19 mouse cellular contexts compared by ENCODE assay signal in genomic region chr4:139830053-139830452, GRCm38 (mm10). TPM values are rescaled to one million over a fixed set of nuclear protein-coding genes. Genes with fewer than 3 reads are reported as not detected.
A peak's percentile ranks its signal among the peaks of the same experiment; 100 is the strongest.
DNase-seq lines count a peak whose midpoint lies in the region; ATAC-seq lines count a peak whose summit lies in the region.
"Had no signal": no experiment of that assay in that cellular context is flagged by ENCODE, and none has a peak within 500 bp of the region (broad histone marks: within the 10 kb centered on the region; RNA-seq: fewer than 3 reads in every experiment).

No protein-coding gene starts in this region.

- no peaks in the 10 kb centered on the region for H3K9me3 ChIP-seq in neural tube, embryonic 15.5 days (replicated peaks)
- no peaks in the 10 kb centered on the region for H3K9me3 ChIP-seq in hindbrain, embryonic 12.5 days (replicated peaks)
- H3K9me3 ChIP-seq in midbrain, embryonic 13.5 days = no peaks in the 10 kb centered on the region
- H3K9me3 ChIP-seq: heart, embryonic 12.5 days had no signal

- no peak overlapping the region for H3K4me3 ChIP-seq in neural tube, embryonic 15.5 days (replicated peaks)
- H3K4me3 ChIP-seq in hindbrain, embryonic 12.5 days = peak overlapping the region; percentile 40
- H3K4me3 ChIP-seq in midbrain, embryonic 13.5 days (replicated peaks) = peak overlapping the region; percentile 56
- H3K4me3 ChIP-seq: heart, embryonic 12.5 days had no signal

- peaks cover 95% of the 10 kb centered on the region for H3K27me3 ChIP-seq in neural tube, embryonic 15.5 days (replicated peaks)
- H3K27me3 ChIP-seq in hindbrain, embryonic 12.5 days = peaks cover 99% of the 10 kb centered on the region
- peaks cover 100% of the 10 kb centered on the region for H3K27me3 ChIP-seq in midbrain, embryonic 13.5 days

- no peak overlapping the region for H3K4me2 ChIP-seq in neural tube, embryonic 15.5 days
- H3K4me2 ChIP-seq in hindbrain, embryonic 12.5 days (replicated peaks) = peak overlapping the region; percentile 54
- peak overlapping the region; percentile 60 for H3K4me2 ChIP-seq in midbrain, embryonic 13.5 days (replicated peaks)
- H3K4me2 ChIP-seq: heart, embryonic 12.5 days had no signal

- H3K4me1 ChIP-seq in neural tube, embryonic 15.5 days = peaks cover 36% of the 10 kb centered on the region
- peaks cover 56% of the 10 kb centered on the region for H3K4me1 ChIP-seq in hindbrain, embryonic 12.5 days
- H3K4me1 ChIP-seq in midbrain, embryonic 13.5 days (replicated peaks) = peaks cover 90% of the 10 kb centered on the region

- ATAC-seq in neural tube, embryonic 15.5 days (ENCODE audit: low FRiP score) = no peak
- ATAC-seq in hindbrain, embryonic 12.5 days (ENCODE audit: low FRiP score) = no peak
- ATAC-seq in midbrain, embryonic 13.5 days = no peak

- WGBS in neural tube, embryonic 15.5 days = 8% methylated on average over 14 of the region's 14 CpGs
- WGBS in hindbrain, embryonic 12.5 days = 4% methylated on average over 14 of the region's 14 CpGs
- 5% methylated on average over 14 of the region's 14 CpGs for WGBS in midbrain, embryonic 13.5 days

- peak; percentile 63 for DNase-seq in neural tube, embryonic 10.5 days (ENCODE audit: extremely low spot score, low spot score)
- no peak for DNase-seq in cerebellum, postnatal 4 days (ENCODE audit: low spot score in 2 of 2)
- no peak for DNase-seq in layer of hippocampus, adult 18-20 months (ENCODE audit: low spot score in 2 of 2)
- no peak for DNase-seq in layer of hippocampus, adult 9-10 months (ENCODE audit: low spot score)
- DNase-seq: adrenal gland, adult 8-10 months; cerebellum, adult 11-12 months; cerebellum, postnatal 36 days; heart, postnatal 4 days; kidney, adult 11 months; kidney, postnatal 14 days; left cerebral cortex, postnatal 4 days; lung, postnatal 36 days; right cerebral cortex, postnatal 14 days had no signal

- no peak overlapping the region for H3K9ac ChIP-seq in neural tube, embryonic 15.5 days (replicated peaks)
- H3K9ac ChIP-seq in hindbrain, embryonic 12.5 days = no peak overlapping the region
- peak overlapping the region; percentile 81 for H3K9ac ChIP-seq in midbrain, embryonic 13.5 days (replicated peaks)
- H3K9ac ChIP-seq: heart, embryonic 12.5 days had no signal

- H3K27ac ChIP-seq in neural tube, embryonic 15.5 days (replicated peaks) = no peak overlapping the region
- no peak overlapping the region for H3K27ac ChIP-seq in hindbrain, embryonic 12.5 days
- H3K27ac ChIP-seq in midbrain, embryonic 13.5 days = no peak overlapping the region

- no peaks in the 10 kb centered on the region for H3K36me3 ChIP-seq in neural tube, embryonic 15.5 days
- H3K36me3 ChIP-seq in hindbrain, embryonic 12.5 days = no peaks in the 10 kb centered on the region
- no peaks in the 10 kb centered on the region for H3K36me3 ChIP-seq in midbrain, embryonic 13.5 days
- H3K36me3 ChIP-seq: G1E; heart, embryonic 12.5 days had no signal

RNA-seq across cellular contexts. Expression of gene Pax7, which starts 3.3 kb away (rescaled TPM):
- 0.14 and 0.17 TPM in 2 replicates for polyA plus RNA-seq in neural tube, embryonic 15.5 days (2015; fragmentation: Nextera tagmentation; extraction: Ambion mirVana)
- 1.1 and 1.6 TPM in 2 replicates for polyA plus RNA-seq in hindbrain, embryonic 12.5 days (2016; fragmentation: Nextera tagmentation; extraction: Ambion mirVana)
- 4.9 and 6.5 TPM in 2 replicates for polyA plus RNA-seq in midbrain, embryonic 13.5 days (2015; fragmentation: Nextera tagmentation; extraction: Ambion mirVana)
- not detected for total RNA-seq in layer of hippocampus, adult 18-20 months (2021)
- total RNA-seq: adrenal gland, adult 8-10 months; heart, postnatal 4 days had no signal
- polyA plus RNA-seq: G1E; liver, embryonic 16.5 days had no signal
